Mouse (Mus musculus) heart, postnatal 0 days (tissue): Measurements from ENCODE around the gene Tbck. TPM values are rescaled to one million over a fixed set of nuclear protein-coding genes. Genes with fewer than 3 reads are reported as not detected.

Source experiments
- ATAC-seq: fragments of 200-750 bp; cut with Nextera tagmentation; 2 replicates; pipeline ENCODE4 v1.8.0; 2017; ENCODE audit warnings: low read depth, moderate number of reproducible peaks, moderate library complexity; ENCODE audit not compliant: insufficient read depth
- DNase-seq: peaks from one replicate; pipeline ENCODE4 v3.0.0-alpha.2; 2016; ENCODE audit warnings: low spot score
- H3K27ac ChIP-seq: fragments of 300-500 bp; sonication (generic); 2 replicates; pipeline ENCODE4 v1.5.1; 2014; ENCODE audit warnings: low read depth, mild to moderate bottlenecking
- H3K27me3 ChIP-seq: fragments of 300-500 bp; sonication (generic); 2 replicates; pipeline ENCODE4 v1.6.1; 2014; ENCODE audit warnings: low read length, mixed read lengths; ENCODE audit not compliant: control insufficient read depth, insufficient read depth
- H3K36me3 ChIP-seq: fragments of 300-500 bp; sonication (generic); replicated peaks from 2 replicates; pipeline ENCODE4 v1.6.1; 2014; ENCODE audit warnings: low read length, mixed read lengths; ENCODE audit not compliant: control insufficient read depth, insufficient read depth
- H3K4me1 ChIP-seq: fragments of 300-500 bp; sonication (generic); 2 replicates; pipeline ENCODE4 v1.6.1; 2014; ENCODE audit warnings: antibody characterized with exemption; ENCODE audit not compliant: control insufficient read depth, insufficient read depth
- H3K4me2 ChIP-seq: fragments of 300-500 bp; sonication (generic); 2 replicates; pipeline ENCODE4 v1.6.1; 2014; ENCODE audit warnings: low read depth, mild to moderate bottlenecking, low read length, moderate library complexity
- H3K4me3 ChIP-seq: fragments of 300-500 bp; sonication (generic); 2 replicates; pipeline ENCODE4 v1.5.1; 2014; ENCODE audit warnings: low read depth, low read length
- H3K9ac ChIP-seq: fragments of 300-500 bp; sonication (generic); replicated peaks from 2 replicates; pipeline ENCODE4 v1.6.1; 2014; ENCODE audit warnings: low read depth, low read length, mixed read lengths
- H3K9me3 ChIP-seq: fragments of 300-500 bp; sonication (generic); replicated peaks from 2 replicates; pipeline ENCODE4 v1.6.1; 2016; ENCODE audit warnings: low read length; ENCODE audit not compliant: control insufficient read depth
- CTCF ChIP-seq: IDR thresholded peaks from 2 replicates; pipeline ENCODE4 v1.5.1; 2016; ENCODE audit warnings: antibody characterized with exemption, control low read depth, low read depth
- EP300 ChIP-seq: IDR thresholded peaks from 2 replicates; pipeline ENCODE4 v1.6.1; 2016; ENCODE audit warnings: antibody characterized with exemption, low read depth
- WGBS: fragments of 180-500 bp; shearing (Covaris S2); extraction: QIAGEN DNeasy Blood & Tissue Kit; methylation state at CpG from one replicate; pipeline ENCODE4 v1.1.7; 2014; 5-methylcytosine and 5-hydroxymethylcytosine counted together
- polyA plus RNA-seq: library from polyadenylated mRNA; unstranded; fragments of >200 nt; fragmentation: Nextera tagmentation; extraction: Ambion mirVana; gene quantifications from 2 replicates; pipeline ENCODE4 v1.2.1, GENCODE M21; 2015
- total RNA-seq: library from RNA; depleted of rRNA; stranded (reverse); fragments of >200 nt; gene quantifications from 2 replicates; pipeline ENCODE4 v1.2.3, GENCODE M21; 2014; ENCODE audit warnings: low replicate concordance

Tbck gene
- total and polyA plus RNA-seq, 2 experiments from 2014 or later = 9.9 to 11.9 TPM

DNA sequence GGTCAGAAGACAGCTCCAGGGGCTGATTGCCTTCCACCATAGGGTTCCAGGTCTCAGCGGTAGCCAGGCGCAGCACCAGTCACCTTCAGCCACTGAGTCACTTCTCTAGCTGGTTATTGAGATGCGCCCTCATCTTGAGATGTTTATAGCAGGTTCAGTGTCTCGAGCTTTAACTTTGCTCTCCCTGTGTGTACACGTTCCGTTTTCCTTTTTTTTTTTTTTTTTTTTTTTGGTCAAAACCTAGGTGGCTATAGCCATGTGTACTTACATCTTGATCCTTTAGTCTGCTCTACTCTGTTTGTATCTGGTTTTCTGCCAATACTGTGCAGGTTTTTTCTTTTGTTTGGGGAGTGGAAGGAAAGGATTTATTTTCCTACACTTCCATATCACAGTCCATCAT lies 100.8 kb downstream of the Tbck start:
- no peak overlapping the region for H3K9ac ChIP-seq
- H3K9me3 ChIP-seq = no peaks in the 10 kb centered on the region
- H3K27me3 ChIP-seq = no peaks in the 10 kb centered on the region
- H3K27ac ChIP-seq = no peak overlapping the region
- H3K36me3 ChIP-seq = no peaks in the 10 kb centered on the region
- no peak overlapping the region for H3K4me2 ChIP-seq
- DNase-seq (no peak), ATAC-seq (no peak)
- 93% methylated on average over 6 of the region's 6 CpGs for WGBS
- H3K4me3 ChIP-seq = no peak overlapping the region
- no peaks in the 10 kb centered on the region for H3K4me1 ChIP-seq
- no peak for TF ChIP-seq EP300
- no peak for TF ChIP-seq CTCF

DNA sequence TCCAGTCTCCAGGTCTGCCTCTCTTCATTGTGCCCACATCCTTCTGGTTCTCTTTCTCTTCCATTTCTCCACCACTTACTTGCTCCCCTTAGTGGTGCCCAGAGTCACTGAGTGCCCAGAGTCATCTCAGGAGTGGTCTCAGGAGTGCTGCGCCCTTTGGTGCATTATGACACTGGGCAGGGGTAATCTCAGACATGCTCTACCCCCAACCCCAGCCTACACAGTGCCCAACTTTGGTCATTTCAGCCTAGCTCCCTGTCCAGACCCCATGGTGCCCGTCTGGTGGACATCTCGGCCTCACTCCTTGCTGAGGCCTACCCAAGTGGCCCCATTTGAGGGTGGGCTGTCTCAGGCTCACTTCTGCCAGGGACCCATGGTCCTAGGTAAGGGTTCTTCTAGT lies 102.7 kb downstream of the Tbck start:
- Histone ChIP-seq H3K4me2 (no peak overlapping the region), H3K27ac (no peak overlapping the region), H3K27me3 (no peaks in the 10 kb centered on the region), H3K9ac (no peak overlapping the region), H3K4me3 (no peak overlapping the region), H3K36me3 (no peaks in the 10 kb centered on the region), H3K9me3 (no peaks in the 10 kb centered on the region), H3K4me1 (no peaks in the 10 kb centered on the region)
- 95% methylated on average over 3 of the region's 3 CpGs for WGBS
- DNase-seq = no peak
- ATAC-seq = no peak
- TF ChIP-seq CTCF (no peak), EP300 (no peak)

DNA sequence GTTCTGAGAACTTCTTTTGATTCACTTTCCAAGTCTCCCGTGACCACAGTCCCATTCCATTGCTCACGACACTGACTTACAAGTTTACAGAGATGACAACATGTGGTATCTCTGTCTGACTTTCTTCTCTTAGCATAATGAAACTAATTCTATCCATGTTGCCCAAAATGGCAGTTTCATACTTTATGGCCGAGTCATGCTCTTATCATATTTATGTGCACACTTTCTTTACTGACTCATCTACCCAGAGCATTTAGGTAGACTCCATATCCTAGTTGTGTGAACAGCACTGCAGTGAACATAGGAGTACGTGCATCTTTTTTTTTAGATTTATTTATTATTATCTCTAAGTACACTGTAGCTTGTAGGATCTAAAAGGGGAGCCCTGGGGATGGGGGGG lies 103.8 kb downstream of the Tbck start:
- 86% methylated on average over 4 of the region's 4 CpGs for WGBS
- Histone ChIP-seq H3K4me1 (no peaks in the 10 kb centered on the region), H3K27ac (no peak overlapping the region), H3K4me2 (no peak overlapping the region), H3K4me3 (no peak overlapping the region), H3K9ac (no peak overlapping the region), H3K36me3 (no peaks in the 10 kb centered on the region), H3K27me3 (no peaks in the 10 kb centered on the region), H3K9me3 (no peaks in the 10 kb centered on the region)
- ATAC-seq (no peak), DNase-seq (no peak)
- TF ChIP-seq EP300 = no peak
- no peak for TF ChIP-seq CTCF

DNA sequence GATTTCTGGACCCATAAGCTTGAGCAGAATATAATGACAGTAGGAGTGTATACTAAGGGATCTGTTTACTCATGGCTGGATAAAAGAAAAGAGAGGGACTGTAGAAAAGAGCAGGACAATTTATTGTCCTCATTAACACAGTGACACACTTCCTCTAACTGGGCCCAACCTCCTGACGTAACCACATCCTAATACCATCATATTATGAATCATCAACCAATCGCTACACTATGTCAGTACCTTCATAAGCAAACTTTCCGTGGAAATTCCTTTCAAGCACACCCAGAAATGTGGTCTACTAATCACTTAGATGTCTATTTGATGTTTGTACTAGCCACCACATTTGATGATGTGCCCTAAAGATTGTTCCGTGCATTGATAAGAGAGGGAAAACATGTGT lies 107.2 kb downstream of the Tbck start:
- WGBS = 86% methylated on average over 4 of the region's 4 CpGs
- Histone ChIP-seq H3K36me3 (peaks cover 3% of the 10 kb centered on the region), H3K27ac (no peak overlapping the region), H3K9ac (no peak overlapping the region), H3K27me3 (no peaks in the 10 kb centered on the region), H3K9me3 (no peaks in the 10 kb centered on the region), H3K4me3 (no peak overlapping the region), H3K4me2 (no peak overlapping the region), H3K4me1 (no peaks in the 10 kb centered on the region)
- DNase-seq (no peak), ATAC-seq (no peak)
- TF ChIP-seq CTCF = no peak
- TF ChIP-seq EP300 = no peak

DNA sequence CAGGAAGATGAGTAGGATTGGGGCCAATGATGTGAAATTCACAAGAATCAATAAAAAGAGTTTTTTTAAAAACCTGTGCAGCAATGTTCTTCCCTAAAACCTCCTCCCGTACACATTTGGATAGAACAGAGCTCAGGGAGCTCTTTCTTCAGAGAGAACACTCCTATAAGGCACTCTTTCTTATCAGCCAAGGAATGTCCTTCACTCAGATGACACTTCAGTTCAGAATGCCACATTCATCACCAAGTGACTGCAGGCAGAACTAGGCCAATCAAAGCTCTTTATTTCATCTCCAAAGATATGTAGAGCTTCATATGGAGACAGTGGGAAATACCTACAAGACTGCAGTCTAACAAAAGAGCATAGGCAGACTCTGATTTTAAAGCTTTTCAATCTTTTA lies 116.3 kb downstream of the Tbck start:
- Histone ChIP-seq H3K27ac (no peak overlapping the region), H3K9ac (no peak overlapping the region), H3K4me1 (no peaks in the 10 kb centered on the region), H3K27me3 (no peaks in the 10 kb centered on the region), H3K4me3 (no peak overlapping the region), H3K9me3 (no peaks in the 10 kb centered on the region), H3K4me2 (no peak overlapping the region), H3K36me3 (peaks cover 26% of the 10 kb centered on the region)
- ATAC-seq = no peak
- TF ChIP-seq EP300 (no peak), CTCF (no peak)
- no peak for DNase-seq
- 24% methylated on average over 1 of the region's 1 CpGs for WGBS

DNA sequence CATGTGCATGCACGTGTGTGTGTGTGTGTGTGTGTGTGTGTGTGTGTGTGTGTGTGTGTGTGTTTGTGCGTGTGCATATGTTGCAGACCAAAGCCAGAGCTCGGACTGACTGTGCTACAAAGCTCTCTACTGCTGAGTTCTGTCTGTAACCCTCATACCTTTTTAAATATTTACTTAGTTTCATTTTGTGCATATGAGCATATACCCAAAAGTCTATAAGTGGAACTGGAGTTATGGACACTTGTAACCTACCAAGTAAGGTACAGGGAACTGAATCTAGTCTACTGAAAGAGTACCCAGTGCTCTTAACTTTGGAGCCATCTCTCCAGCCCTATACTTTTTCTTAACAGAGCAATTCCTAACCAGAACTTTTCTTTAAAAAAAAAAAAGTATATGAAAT lies 118.0 kb downstream of the Tbck start:
- Histone ChIP-seq H3K9me3 (no peaks in the 10 kb centered on the region), H3K27ac (no peak overlapping the region), H3K4me2 (no peak overlapping the region), H3K4me3 (no peak overlapping the region), H3K4me1 (no peaks in the 10 kb centered on the region), H3K36me3 (peaks cover 19% of the 10 kb centered on the region; the same call in 1 of the 2 replicates), H3K9ac (no peak overlapping the region), H3K27me3 (no peaks in the 10 kb centered on the region)
- WGBS = 76% methylated on average over 3 of the region's 3 CpGs
- DNase-seq (no peak), ATAC-seq (no peak)
- TF ChIP-seq EP300 (no peak), CTCF (no peak)
